8 mouse cellular contexts compared by ENCODE assay signal in genomic region chr5:117492933-117493863, GRCm38 (mm10).
DNase-seq lines count a peak whose midpoint lies in the region; ATAC-seq and TF ChIP-seq lines count a peak whose summit lies in the region.
"Had no signal": no experiment of that assay in that cellular context is flagged by ENCODE, and none has a peak within 500 bp of the region (broad histone marks: within the 10 kb centered on the region; RNA-seq: fewer than 3 reads in every experiment).

No protein-coding gene starts in this region.

- no peaks in the 10 kb centered on the region for H3K79me2 ChIP-seq in CH12.LX (replicated peaks; ENCODE audit: control insufficient read depth, extremely low read depth, insufficient read depth, poor library complexity, severe bottlenecking)

- peak; percentile 84 for ATAC-seq in forebrain, embryonic 14.5 days
- peak; percentile 90 for ATAC-seq in neural tube, embryonic 11.5 days (ENCODE audit: insufficient read depth, low FRiP score, low TSS enrichment)

- H3K27ac ChIP-seq in CH12.LX (ENCODE audit: insufficient read depth, low read depth) = 0 out of 2 replicates have a peak overlapping the region, but pooled peaks have one; percentile 31
- H3K27ac ChIP-seq in forebrain, embryonic 14.5 days (ENCODE audit: low read depth, low read length) = peak overlapping the region; percentile 44; the same call in 1 of the 2 replicates
- H3K27ac ChIP-seq in neural tube, embryonic 11.5 days (ENCODE audit: low read depth, low read length) = 0 out of 2 replicates have a peak overlapping the region, but pooled peaks have one; percentile 23

- TF ChIP-seq CTCF in CH12.LX (conservative IDR thresholded peaks at IDR 0.05 in 1 of 2, IDR thresholded peaks at IDR 0.05 in 1 of 2; ENCODE audit: low read depth in 2 of 2, low read length in 2 of 2) = no peak

- H3K4me2 ChIP-seq in CH12.LX (ENCODE audit: insufficient read depth, low read depth, poor library complexity, severe bottlenecking) = 0 out of 2 replicates have a peak overlapping the region, but pooled peaks have one; percentile 7
- H3K4me2 ChIP-seq in forebrain, embryonic 14.5 days (ENCODE audit: low read length) = peak overlapping the region; percentile 48
- peak overlapping the region; percentile 41 for H3K4me2 ChIP-seq in neural tube, embryonic 11.5 days (ENCODE audit: low read depth)

- no peak for TF ChIP-seq RAD21 in CH12.LX (IDR thresholded peaks at IDR 0.05; ENCODE audit: low read depth, low read length)

- TF ChIP-seq EP300 in CH12.LX (IDR thresholded peaks at IDR 0.05; ENCODE audit: low read length) = no peak

- H3K27me3 ChIP-seq in CH12.LX (replicated peaks) = no peaks in the 10 kb centered on the region
- no peaks in the 10 kb centered on the region for H3K27me3 ChIP-seq in forebrain, embryonic 14.5 days (replicated peaks; ENCODE audit: control insufficient read depth, insufficient read depth, low read length)
- H3K27me3 ChIP-seq in neural tube, embryonic 11.5 days (ENCODE audit: control insufficient read depth, insufficient read depth, low read length) = no peaks in the 10 kb centered on the region

- dilution Hi-C loops in CH12.LX (cut with MboI; ENCODE audit: extremely low pct_ligation_motif_present, extremely low pct_unique_long_range_greater_than_20kb, low sequenced_read_pairs) = no loop called here

- peak overlapping the region; percentile 14; the same call in 1 of the 2 replicates for H3K9ac ChIP-seq in CH12.LX (ENCODE audit: insufficient read depth, low read depth)
- peak overlapping the region; percentile 48 for H3K9ac ChIP-seq in forebrain, embryonic 14.5 days (ENCODE audit: low read length)
- H3K9ac ChIP-seq in neural tube, embryonic 11.5 days (ENCODE audit: low read length) = 0 out of 2 replicates have a peak overlapping the region, but pooled peaks have one; percentile 4

- H3K9me3 ChIP-seq in CH12.LX (replicated peaks; ENCODE audit: low read length) = peaks cover 2% of the 10 kb centered on the region
- H3K9me3 ChIP-seq in forebrain, embryonic 14.5 days (replicated peaks; ENCODE audit: control insufficient read depth, low read length) = no peaks in the 10 kb centered on the region
- H3K9me3 ChIP-seq in neural tube, embryonic 11.5 days (ENCODE audit: control insufficient read depth, low read length) = no peaks in the 10 kb centered on the region

- 15% methylated on average over 31 of the region's 31 CpGs for WGBS in forebrain, embryonic 14.5 days
- WGBS in neural tube, embryonic 11.5 days = 14% methylated on average over 31 of the region's 31 CpGs

- TF ChIP-seq POLR2A in CH12.LX (IDR thresholded peaks at IDR 0.05; ENCODE audit: low read depth, low read length) = no peak

- H3K4me3 ChIP-seq in CH12.LX (replicated peaks in 1 of 3; ENCODE audit: low read depth in 2 of 3, low read length in 2 of 3, poor library complexity in 1 of 3) = peak overlapping the region in 1 of 3 experiments; percentile 26
- H3K4me3 ChIP-seq in forebrain, embryonic 14.5 days (ENCODE audit: low read depth, low read length) = peak overlapping the region; percentile 14
- H3K4me3 ChIP-seq in neural tube, embryonic 11.5 days (ENCODE audit: low read depth, low read length) = 0 out of 2 replicates have a peak overlapping the region, but pooled peaks have one; percentile 15
- H3K4me3 ChIP-seq: myocyte had no signal

- H3K36me3 ChIP-seq in CH12.LX (replicated peaks in 1 of 2; ENCODE audit: control insufficient read depth in 1 of 2, insufficient read depth in 1 of 2, low read length in 1 of 2) = no peaks in the 10 kb centered on the region
- H3K36me3 ChIP-seq in forebrain, embryonic 14.5 days (ENCODE audit: control insufficient read depth, insufficient read depth, low read length) = no peaks in the 10 kb centered on the region
- no peaks in the 10 kb centered on the region for H3K36me3 ChIP-seq in neural tube, embryonic 11.5 days (ENCODE audit: control insufficient read depth, insufficient read depth, low read length)

- in situ Hi-C loops in CH12.LX (cut with MboI; ENCODE audit: low pct_ligation_motif_present, low pct_unique_long_range_greater_than_20kb, low sequenced_read_pairs) = loop anchor here (5.0 kb wide), 2 partner anchors 186 to 376 kb away; partner anchors contain the start of gene Suds3

- H3K4me1 ChIP-seq in CH12.LX (ENCODE audit: control insufficient read depth in 1 of 2, insufficient read depth in 2 of 2) = peaks cover 9 to 29% of the 10 kb centered on the region in 2 experiments
- peaks cover 10% of the 10 kb centered on the region for H3K4me1 ChIP-seq in forebrain, embryonic 14.5 days (ENCODE audit: control insufficient read depth, insufficient read depth, low read length)
- H3K4me1 ChIP-seq in neural tube, embryonic 11.5 days (ENCODE audit: control insufficient read depth, insufficient read depth, low read length) = peaks cover 9% of the 10 kb centered on the region

- peak; percentile 38 for DNase-seq in CD4-positive helper T cell, adult 2 months (ENCODE audit: low read depth, low spot score)
- DNase-seq in CH12.LX (ENCODE audit: extremely low read depth) = peak; percentile 62
- DNase-seq in forebrain, embryonic 14.5 days (ENCODE audit: low spot score) = peak; percentile 78
- peak; percentile 57 to 64 for DNase-seq in layer of hippocampus, postnatal 10 days (ENCODE audit: low spot score in 2 of 2)
- DNase-seq in neural tube, embryonic 11.5 days (ENCODE audit: low spot score) = peak; percentile 82
- DNase-seq in gastrocnemius, postnatal 10 days = no peak
- no peak for DNase-seq in heart, adult 11 months

TF ChIP-seq in CH12.LX, 34 proteins besides CTCF, POLR2A, EP300 and RAD21:
- TF ChIP-seq MXI1 (IDR thresholded peaks at IDR 0.05; ENCODE audit: low read depth, low read length) (peak; percentile 83), GABPA (IDR thresholded peaks at IDR 0.05; ENCODE audit: insufficient replicate concordance, low read depth, low read length) (no peak), ZC3H11A (IDR thresholded peaks at IDR 0.05; ENCODE audit: low read depth, low read length) (no peak), MYC (IDR thresholded peaks at IDR 0.05; ENCODE audit: low read depth, low read length) (no peak), SIN3A (IDR thresholded peaks at IDR 0.05; ENCODE audit: low read length) (peak; percentile 78), JUND (conservative IDR thresholded peaks at IDR 0.05; ENCODE audit: low read depth, low read length) (no peak), RCOR1 (conservative IDR thresholded peaks at IDR 0.05; ENCODE audit: low read depth, low read length) (no peak), ZKSCAN1 (IDR thresholded peaks at IDR 0.05; ENCODE audit: borderline replicate concordance, low read depth, low read length) (no peak), E2F4 (IDR thresholded peaks at IDR 0.05; ENCODE audit: insufficient replicate concordance, low read depth, low read length) (no peak), ZMIZ1 (IDR thresholded peaks at IDR 0.05; ENCODE audit: low read depth, low read length) (no peak), ETS1 (conservative IDR thresholded peaks at IDR 0.05; ENCODE audit: low read depth, low read length) (peak; percentile 6; the same call in 1 of the 2 replicates)

Comparison
In these comparisons a context has a peak if more than half of its experiments do, and no peak if none do; other contexts are left out.
1. DNase-seq: peak in CD4-positive helper T cell, adult 2 months (single experiment), CH12.LX (single experiment), forebrain, embryonic 14.5 days (single experiment), layer of hippocampus, postnatal 10 days (2 of 2) and neural tube, embryonic 11.5 days (single experiment); none in gastrocnemius, postnatal 10 days (single experiment) and heart, adult 11 months (single experiment).
2. Peak in every context shown above with its lines, with median percentiles within 50 percentile points of each other: H3K27ac ChIP-seq, H3K4me2 ChIP-seq and H3K9ac ChIP-seq.